Mouse (Mus musculus) MEL (cell line): ENCODE measurements around the gene Sprr4. TPM values are rescaled to one million over a fixed set of nuclear protein-coding genes. Genes with fewer than 3 reads are reported as not detected.

ENCODE experiments used
- DNase-seq: peaks from one replicate; pipeline ENCODE4 v3.0.0; 2011; ENCODE audit warnings: low read depth, low spot score
- H3K27ac ChIP-seq: 2 replicates; pipeline ENCODE4 v1.5.1; 2012; ENCODE audit warnings: low read depth, mild to moderate bottlenecking, control low read depth, low read length, moderate library complexity; ENCODE audit not compliant: control insufficient read depth
- H3K27me3 ChIP-seq, 2 experiments: fragments of 150-350 bp in 1 of 2; sonication (generic) in 1 of 2; 2 replicates each; pipeline ENCODE4 v1.6.1; 2012; ENCODE audit warnings: low read length in 2 of 2, mild to moderate bottlenecking in 2 of 2, improper control_type of control experiment in 1 of 2, moderate library complexity in 1 of 2; ENCODE audit not compliant: insufficient read depth in 2 of 2, control insufficient read depth in 1 of 2
- H3K36me3 ChIP-seq, 2 experiments: 2 replicates each; pipeline ENCODE4 v1.6.1; 2012 to 2014; ENCODE audit warnings: low read length in 2 of 2, improper control_type of control experiment in 1 of 2, inconsistent platforms in 1 of 2, mild to moderate bottlenecking in 1 of 2; ENCODE audit not compliant: insufficient read depth in 2 of 2, control insufficient read depth in 1 of 2
- H3K4me1 ChIP-seq, 2 experiments: fragments of 150-350 bp in 1 of 2; sonication (generic) in 1 of 2; 2 replicates each; pipeline ENCODE4 v1.6.1; 2012; ENCODE audit warnings: low read length in 2 of 2, improper control_type of control experiment in 1 of 2, mild to moderate bottlenecking in 1 of 2; ENCODE audit not compliant: insufficient read depth in 2 of 2, control insufficient read depth in 1 of 2
- H3K4me3 ChIP-seq, 2 experiments: fragments of 150-350 bp in 1 of 2; sonication (generic) in 1 of 2; 2 replicates each; pipeline ENCODE4 v1.5.1; 2012; ENCODE audit warnings: low read depth in 2 of 2, low read length in 2 of 2, mild to moderate bottlenecking in 2 of 2, moderate library complexity in 2 of 2, control low read depth in 1 of 2, improper control_type of control experiment in 1 of 2; ENCODE audit not compliant: control insufficient read depth in 1 of 2, insufficient read depth in 1 of 2
- H3K79me2 ChIP-seq: 2 replicates; pipeline ENCODE4 v1.6.1; 2012; ENCODE audit warnings: mild to moderate bottlenecking, low read length, moderate library complexity; ENCODE audit not compliant: control insufficient read depth, poor library complexity, insufficient read depth
- H3K9ac ChIP-seq: 2 replicates; pipeline ENCODE4 v1.6.1; 2012; ENCODE audit warnings: low read depth, mild to moderate bottlenecking, control low read depth, low read length, moderate library complexity; ENCODE audit not compliant: control insufficient read depth, poor library complexity, severe bottlenecking
- H3K9me3 ChIP-seq: fragments of 150-350 bp; sonication (generic); replicated peaks from 2 replicates; pipeline ENCODE4 v1.6.1; 2012; ENCODE audit warnings: mild to moderate bottlenecking, low read length, improper control_type of control experiment, moderate library complexity; ENCODE audit not compliant: insufficient read depth
- BHLHE40 ChIP-seq: IDR thresholded peaks from 2 replicates; pipeline ENCODE4 v1.6.1; 2012; ENCODE audit warnings: low read depth, mild to moderate bottlenecking, inconsistent platforms, low read length, improper control_type of control experiment, borderline replicate concordance
- ELF1 ChIP-seq: IDR thresholded peaks from 2 replicates; pipeline ENCODE4 v1.6.1; 2014; ENCODE audit warnings: low read depth, mild to moderate bottlenecking, inconsistent platforms, low read length, improper control_type of control experiment, moderate library complexity
- EP300 ChIP-seq, 2 experiments: IDR thresholded peaks; 2 replicates each; pipeline ENCODE4 v1.6.1; 2011; ENCODE audit warnings: improper control_type of control experiment in 2 of 2, low read length in 2 of 2, low read depth in 1 of 2, mild to moderate bottlenecking in 1 of 2
- NRF1 ChIP-seq: IDR thresholded peaks from 2 replicates; pipeline ENCODE4 v1.6.1; 2014; ENCODE audit warnings: low read depth, mild to moderate bottlenecking, inconsistent platforms, low read length, improper control_type of control experiment, moderate library complexity; ENCODE audit not compliant: poor library complexity, insufficient read depth, severe bottlenecking
- POLR2A ChIP-seq, 2 experiments: IDR thresholded peaks; 2 replicates each; pipeline ENCODE4 v1.6.1; 2011 to 2012; ENCODE audit warnings: low read length in 2 of 2, mild to moderate bottlenecking in 2 of 2, control low read depth in 1 of 2, improper control_type of control experiment in 1 of 2, low read depth in 1 of 2, moderate library complexity in 1 of 2; ENCODE audit not compliant: control insufficient read depth in 1 of 2, insufficient read depth in 1 of 2, poor library complexity in 1 of 2
- RCOR1 ChIP-seq: IDR thresholded peaks from 2 replicates; pipeline ENCODE4 v1.6.1; 2012; ENCODE audit warnings: low read depth, mild to moderate bottlenecking, inconsistent platforms, low read length, improper control_type of control experiment
- TAL1 ChIP-seq: IDR thresholded peaks from 2 replicates; pipeline ENCODE4 v1.6.1; 2012; ENCODE audit warnings: mild to moderate bottlenecking, inconsistent platforms, low read length, moderate library complexity, mixed read lengths
- TBP ChIP-seq: IDR thresholded peaks from 2 replicates; pipeline ENCODE4 v1.8.0; 2011; ENCODE audit warnings: low read depth, low read length, improper control_type of control experiment
- USF1 ChIP-seq: IDR thresholded peaks from 2 replicates; pipeline ENCODE4 v1.6.1; 2014; ENCODE audit warnings: low read depth, mild to moderate bottlenecking, inconsistent platforms, low read length, improper control_type of control experiment, moderate library complexity
- USF2 ChIP-seq, 2 experiments: IDR thresholded peaks; 2 replicates each; pipeline ENCODE4 v1.6.1; 2011 to 2012; ENCODE audit warnings: improper control_type of control experiment in 2 of 2, low read length in 2 of 2, borderline replicate concordance in 1 of 2, inconsistent platforms in 1 of 2, low read depth in 1 of 2, mild to moderate bottlenecking in 1 of 2; ENCODE audit not compliant: insufficient read depth in 1 of 2
- ZC3H11A ChIP-seq: IDR thresholded peaks from 2 replicates; pipeline ENCODE4 v1.6.1; 2012; ENCODE audit warnings: low read depth, mild to moderate bottlenecking, inconsistent platforms, low read length, improper control_type of control experiment
- polyA plus RNA-seq, 2 experiments: library from polyadenylated mRNA; stranded (reverse) in 1 of 2; unstranded in 1 of 2; fragments of >175 nt in 1 of 2; fragments of >200 nt in 1 of 2; gene quantifications; 2 replicates each; pipeline versions ENCODE4 v1.2.1 to v1.2.4; 2012; ENCODE audit warnings: low replicate concordance in 2 of 2, low read depth in 1 of 2; ENCODE audit not compliant: insufficient read length in 2 of 2, insufficient read depth in 1 of 2, missing spikeins in 1 of 2
- total RNA-seq: library from RNA; depleted of rRNA; stranded (reverse); fragments of 300-350 nt; gene quantifications from 2 replicates; pipeline ENCODE4 v1.2.3, GENCODE M21; 2012; rRNA removed

The Sprr4 gene
- total and polyA plus RNA-seq, 3 experiments = not detected

DNA sequence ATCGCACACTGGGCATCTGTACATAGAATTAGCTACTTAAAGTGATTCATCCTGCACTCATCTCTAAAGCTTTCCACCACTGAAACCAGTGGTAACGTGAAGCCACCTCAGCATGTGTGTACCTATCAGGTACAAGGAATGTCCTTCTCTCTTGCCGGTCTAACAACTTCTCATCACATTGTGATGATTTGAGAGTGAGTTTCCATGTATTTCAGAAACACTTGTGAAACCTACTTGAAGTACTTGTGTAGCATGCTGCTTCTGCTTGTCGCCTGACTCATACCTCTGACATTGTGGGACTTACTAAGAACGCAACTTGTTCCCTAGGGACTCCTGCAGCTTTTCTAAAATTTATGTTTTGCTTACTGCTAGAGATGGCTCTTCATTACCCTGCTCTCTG, 45.1 kb downstream of the Sprr4 start:
- H3K79me2 ChIP-seq = no peaks in the 10 kb centered on the region
- TF ChIP-seq NRF1 (no peak), TAL1 (no peak), USF2 (IDR thresholded peaks at IDR 0.05; ENCODE audit: borderline replicate concordance in 1 of 2, insufficient read depth in 1 of 2, low read depth in 1 of 2, low read length in 2 of 2) (no peak), USF1 (no peak), ZC3H11A (no peak), BHLHE40 (no peak), EP300 (IDR thresholded peaks at IDR 0.05; ENCODE audit: low read depth in 1 of 2, low read length in 2 of 2) (no peak), RCOR1 (no peak), ELF1 (no peak), TBP (no peak), POLR2A (IDR thresholded peaks at IDR 0.05; ENCODE audit: control insufficient read depth in 1 of 2, insufficient read depth in 1 of 2, low read depth in 1 of 2, low read length in 2 of 2, poor library complexity in 1 of 2) (no peak)
- H3K27me3 ChIP-seq = no peaks in the 10 kb centered on the region
- no peak overlapping the region for H3K4me3 ChIP-seq
- no peaks in the 10 kb centered on the region for H3K4me1 ChIP-seq
- H3K9ac ChIP-seq = no peak overlapping the region
- H3K36me3 ChIP-seq = no peaks in the 10 kb centered on the region
- H3K9me3 ChIP-seq = no peaks in the 10 kb centered on the region
- no peak overlapping the region for H3K27ac ChIP-seq
- DNase-seq = no peak

Other genes starting within 250 kb of the Sprr4 start
- gene Sprr2a3, start 215.1 kb downstream of the Sprr4 start, total RNA-seq = not detected in 2 replicates
- gene Sprr2a3, start 215.1 kb downstream of the Sprr4 start, polyA plus RNA-seq = not detected
- gene Sprr2b, start 183.9 kb downstream of the Sprr4 start, total RNA-seq = not detected in 2 replicates
- gene Sprr2b, start 183.9 kb downstream of the Sprr4 start, polyA plus RNA-seq = not detected
- not detected in 2 replicates for gene Sprr2d, start 161.4 kb downstream of the Sprr4 start, total RNA-seq
- gene Sprr2d, start 161.4 kb downstream of the Sprr4 start, polyA plus RNA-seq = not detected
- gene Sprr2e, start 148.3 kb downstream of the Sprr4 start, total RNA-seq = not detected in 2 replicates
- gene Sprr2e, start 148.3 kb downstream of the Sprr4 start, polyA plus RNA-seq = not detected
- not detected in 2 replicates for gene Sprr2f, start 135.3 kb downstream of the Sprr4 start, total RNA-seq
- not detected for gene Sprr2f, start 135.3 kb downstream of the Sprr4 start, polyA plus RNA-seq
- gene Sprr2h, start 114.8 kb downstream of the Sprr4 start, total RNA-seq = not detected in 2 replicates
- not detected for gene Sprr2h, start 114.8 kb downstream of the Sprr4 start, polyA plus RNA-seq
- gene Sprr2i, start 92.5 kb downstream of the Sprr4 start, total RNA-seq = not detected in 2 replicates
- not detected for gene Sprr2i, start 92.5 kb downstream of the Sprr4 start, polyA plus RNA-seq
- gene Sprr2j-ps, start 82.4 kb downstream of the Sprr4 start, total RNA-seq = not detected in 2 replicates
- not detected for gene Sprr2j-ps, start 82.4 kb downstream of the Sprr4 start, polyA plus RNA-seq
- gene Gm9774, start 71.1 kb downstream of the Sprr4 start, total RNA-seq = 17.4 and 26.0 TPM in 2 replicates
- 100 to 1,000 TPM; 107 to 140 TPM for gene Gm9774, start 71.1 kb downstream of the Sprr4 start, polyA plus RNA-seq
- not detected in 2 replicates for gene Sprr2k, start 67.9 kb downstream of the Sprr4 start, total RNA-seq
- not detected for gene Sprr2k, start 67.9 kb downstream of the Sprr4 start, polyA plus RNA-seq
- not detected in 2 replicates for gene Sprr1b, start 61.7 kb downstream of the Sprr4 start, total RNA-seq
- gene Sprr1b, start 61.7 kb downstream of the Sprr4 start, polyA plus RNA-seq = not detected
- not detected in 2 replicates for gene Sprr3, start 41.8 kb downstream of the Sprr4 start, total RNA-seq
- not detected for gene Sprr3, start 41.8 kb downstream of the Sprr4 start, polyA plus RNA-seq
- not detected in 2 replicates for gene Sprr1a, start 14.6 kb downstream of the Sprr4 start, total RNA-seq
- gene Sprr1a, start 14.6 kb downstream of the Sprr4 start, polyA plus RNA-seq = not detected
- gene 2310046K23Rik, start 34.0 kb upstream of the Sprr4 start, total RNA-seq = not detected in 2 replicates
- not detected for gene 2310046K23Rik, start 34.0 kb upstream of the Sprr4 start, polyA plus RNA-seq
- gene Ivl, start 73.2 kb upstream of the Sprr4 start, total RNA-seq = not detected in 2 replicates
- not detected for gene Ivl, start 73.2 kb upstream of the Sprr4 start, polyA plus RNA-seq
- not detected in 2 replicates for gene Smcp, start 88.5 kb upstream of the Sprr4 start, total RNA-seq
- gene Smcp, start 88.5 kb upstream of the Sprr4 start, polyA plus RNA-seq = not detected
- not detected in 2 replicates for gene 2210017I01Rik, start 107.0 kb upstream of the Sprr4 start, total RNA-seq
- not detected for gene 2210017I01Rik, start 107.0 kb upstream of the Sprr4 start, polyA plus RNA-seq
- gene Lce6a, start 121.2 kb upstream of the Sprr4 start, total RNA-seq = not detected in 2 replicates
- gene Lce6a, start 121.2 kb upstream of the Sprr4 start, polyA plus RNA-seq = not detected
- gene Lce1a1, start 147.8 kb upstream of the Sprr4 start, total RNA-seq = not detected in 2 replicates
- not detected for gene Lce1a1, start 147.8 kb upstream of the Sprr4 start, polyA plus RNA-seq
- not detected in 2 replicates for gene Lce1b, start 156.4 kb upstream of the Sprr4 start, total RNA-seq
- gene Lce1b, start 156.4 kb upstream of the Sprr4 start, polyA plus RNA-seq = not detected
- not detected in 2 replicates for gene Lce1a2, start 169.8 kb upstream of the Sprr4 start, total RNA-seq
- not detected for gene Lce1a2, start 169.8 kb upstream of the Sprr4 start, polyA plus RNA-seq
- gene Lce1c, start 178.8 kb upstream of the Sprr4 start, total RNA-seq = not detected in 2 replicates
- gene Lce1c, start 178.8 kb upstream of the Sprr4 start, polyA plus RNA-seq = not detected
- gene Lce1d, start 186.7 kb upstream of the Sprr4 start, total RNA-seq = not detected in 2 replicates
- gene Lce1d, start 186.7 kb upstream of the Sprr4 start, polyA plus RNA-seq = not detected
- gene Lce1e, start 208.6 kb upstream of the Sprr4 start, total RNA-seq = not detected in 2 replicates
- not detected for gene Lce1e, start 208.6 kb upstream of the Sprr4 start, polyA plus RNA-seq
- gene Lce1f, start 219.9 kb upstream of the Sprr4 start, total RNA-seq = not detected in 2 replicates
- gene Lce1f, start 219.9 kb upstream of the Sprr4 start, polyA plus RNA-seq = not detected
- gene Gm38119, start 238.6 kb upstream of the Sprr4 start, total RNA-seq = not detected in 2 replicates
- gene Gm38119, start 238.6 kb upstream of the Sprr4 start, polyA plus RNA-seq = not detected